Mouse (Mus musculus) thymus, adult 2 months (tissue): ENCODE measurements at regions not wholly inside any gene's neighbourhood (a gene's known extent, or its start where the extent isn't known, plus 50 kb on each side); places are given as distances from the start of the nearest gene placed in this dataset.

Source experiments
- CTCF ChIP-seq: fragments of 200-500 bp; IDR thresholded peaks from 2 replicates; pipeline ENCODE4 v1.5.1; 2012; ENCODE audit warnings: mild to moderate bottlenecking, control low read depth, low read length, moderate library complexity, borderline replicate concordance; ENCODE audit not compliant: control insufficient read depth, poor library complexity, insufficient read depth; ENCODE audit errors: extremely low read depth
- POLR2A ChIP-seq: fragments of 200-500 bp; IDR thresholded peaks from 2 replicates; pipeline ENCODE4 v1.6.1; 2012; ENCODE audit warnings: mild to moderate bottlenecking, low read length, control low read depth, moderate library complexity; ENCODE audit not compliant: control insufficient read depth, poor library complexity, insufficient read depth; ENCODE audit errors: extremely low read depth

DNA sequence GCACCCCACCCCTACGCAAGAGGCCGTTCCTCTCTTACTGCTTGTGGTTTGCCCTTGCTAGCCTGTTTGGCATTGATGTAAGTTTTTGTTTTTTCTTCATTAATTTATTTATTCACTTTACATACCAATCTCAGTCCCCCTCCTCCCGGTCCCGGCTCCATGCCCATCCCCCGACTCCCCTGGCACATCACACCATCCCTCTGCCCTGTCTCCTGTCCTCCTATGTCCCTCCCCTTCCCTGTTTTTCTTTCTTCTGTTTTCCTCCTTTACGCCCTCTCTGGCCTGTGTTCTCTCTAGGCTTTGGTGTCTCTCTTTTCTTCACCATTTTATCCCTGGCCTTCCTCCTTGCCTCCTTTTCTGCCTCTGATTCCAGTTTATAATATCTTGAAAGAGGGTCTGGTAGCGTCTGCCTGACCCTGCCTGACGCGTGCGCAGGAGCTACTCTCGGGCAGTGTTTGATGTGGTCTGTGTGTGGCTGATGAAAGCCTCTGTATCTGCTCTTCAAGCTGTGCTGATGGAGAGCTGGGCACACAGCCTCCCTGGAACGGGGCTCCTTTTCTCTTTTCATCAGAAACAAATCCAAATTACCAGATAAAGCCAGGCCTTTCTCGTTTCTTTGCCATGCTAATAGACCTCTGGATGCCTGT is 172.0 kb upstream of the Camk1g start:
- TF ChIP-seq POLR2A (no peak), CTCF (no peak)
